Mouse (Mus musculus) megakaryocyte progenitor cell, adult 5-6 weeks (primary cell): ENCODE measurements around the gene Hist1h2bl. TPM values are rescaled to one million over a fixed set of nuclear protein-coding genes. Genes with fewer than 3 reads are reported as not detected.
"Not testable (repeated sequence)": the region's sequence is repeated elsewhere in the genome, so short reads cannot be mapped to it uniquely, and the experiment has no call there.

Experiments used
- ATAC-seq: replicated peaks from 2 replicates; pipeline ENCODE4 v1.8.0; 2016; ENCODE audit warnings: mild to moderate bottlenecking, moderate TSS enrichment, inconsistent platforms; ENCODE audit not compliant: poor library complexity
- total RNA-seq, 2 experiments: library from RNA; stranded (forward) in 1 of 2; stranded (reverse) in 1 of 2; fragments of 157-497, 149-512 nt in 1 of 2; fragments of 200-1000 nt in 1 of 2; gene quantifications; 2 replicates each; pipeline versions ENCODE4 v1.2.3 to v1.2.4; 2015 to 2017

Gene Hist1h2bl
- total RNA-seq, 2 experiments from 2014 or later: 264 to 396 TPM

GRCm38 (mm10) chr13:21722993-21723836 lies 7.3 kb upstream of the Hist1h2bl start:
- no peak for ATAC-seq

- ATAC-seq: peak; percentile 26; the same call in 1 of the 2 replicates
These were observed 6.5 kb upstream of the Hist1h2bl start for GRCm38 (mm10) chr13:21722373-21722925.

- peak; percentile 87 for ATAC-seq
These were observed 5.9 kb upstream of the Hist1h2bl start, which contains the start of gene Hist1h2bm for GRCm38 (mm10) chr13:21721757-21722372. Gene Hist1h2bm (plus strand): TSS chr13:21722044.

- ATAC-seq: not testable (repeated sequence)
These were observed 5.3 kb upstream of the Hist1h2bl start for GRCm38 (mm10) chr13:21721107-21721756.

GRCm38 (mm10) chr13:21718381-21719080 lies 2.6 kb upstream of the Hist1h2bl start:
- no peak for ATAC-seq

- peak; percentile 32 for ATAC-seq
These were observed 1.7 kb upstream of the Hist1h2bl start, which contains the start of gene Hist1h3h for GRCm38 (mm10) chr13:21717397-21718357. Gene Hist1h3h (plus strand): TSS chr13:21717659.

- peak; percentile 28 for ATAC-seq
These were observed 823 bp upstream of the Hist1h2bl start for GRCm38 (mm10) chr13:21716540-21717391.

- ATAC-seq: 0 out of 2 replicates have a peak, but pooled peaks have one; percentile 8
These were observed 646 bp downstream of the Hist1h2bl start for GRCm38 (mm10) chr13:21715131-21715863.

GRCm38 (mm10) chr13:21714725-21715124 lies 1.2 kb downstream of the Hist1h2bl start:
- peak; percentile 22 for ATAC-seq

- ATAC-seq: peak; percentile 8; the same call in 1 of the 2 replicates
These were observed 4.2 kb downstream of the Hist1h2bl start for GRCm38 (mm10) chr13:21711698-21712097.

- peak; percentile 40 for ATAC-seq
These were observed 5.0 kb downstream of the Hist1h2bl start for GRCm38 (mm10) chr13:21710821-21711525.

GRCm38 (mm10) chr13:21710031-21710711 lies 5.8 kb downstream of the Hist1h2bl start:
- peak; percentile 85 for ATAC-seq

GRCm38 (mm10) chr13:21706669-21707068 lies 9.3 kb downstream of the Hist1h2bl start:
- ATAC-seq: no peak

GRCm38 (mm10) chr13:21697811-21698210 lies 18.1 kb downstream of the Hist1h2bl start, which contains the start of gene Olfr1359:
Gene Olfr1359 (plus strand): TSS chr13:21698111.
- no peak for ATAC-seq

- no peak for ATAC-seq
These were observed 38.6 kb downstream of the Hist1h2bl start, which contains the start of gene Olfr1360 for GRCm38 (mm10) chr13:21677305-21677704. Gene Olfr1360 (minus strand): TSS chr13:21677405.
